Mouse (Mus musculus) 416B (cell line): Measurements from ENCODE around the gene Rapgef1.
"Not testable (repeated sequence)": the region's sequence is repeated elsewhere in the genome, so short reads cannot be mapped to it uniquely, and the experiment has no call there.

ENCODE experiments used
- DNase-seq: peaks from one replicate; pipeline ENCODE4 v3.0.0; 2011; ENCODE audit warnings: low read depth

The Rapgef1 gene

DNA sequence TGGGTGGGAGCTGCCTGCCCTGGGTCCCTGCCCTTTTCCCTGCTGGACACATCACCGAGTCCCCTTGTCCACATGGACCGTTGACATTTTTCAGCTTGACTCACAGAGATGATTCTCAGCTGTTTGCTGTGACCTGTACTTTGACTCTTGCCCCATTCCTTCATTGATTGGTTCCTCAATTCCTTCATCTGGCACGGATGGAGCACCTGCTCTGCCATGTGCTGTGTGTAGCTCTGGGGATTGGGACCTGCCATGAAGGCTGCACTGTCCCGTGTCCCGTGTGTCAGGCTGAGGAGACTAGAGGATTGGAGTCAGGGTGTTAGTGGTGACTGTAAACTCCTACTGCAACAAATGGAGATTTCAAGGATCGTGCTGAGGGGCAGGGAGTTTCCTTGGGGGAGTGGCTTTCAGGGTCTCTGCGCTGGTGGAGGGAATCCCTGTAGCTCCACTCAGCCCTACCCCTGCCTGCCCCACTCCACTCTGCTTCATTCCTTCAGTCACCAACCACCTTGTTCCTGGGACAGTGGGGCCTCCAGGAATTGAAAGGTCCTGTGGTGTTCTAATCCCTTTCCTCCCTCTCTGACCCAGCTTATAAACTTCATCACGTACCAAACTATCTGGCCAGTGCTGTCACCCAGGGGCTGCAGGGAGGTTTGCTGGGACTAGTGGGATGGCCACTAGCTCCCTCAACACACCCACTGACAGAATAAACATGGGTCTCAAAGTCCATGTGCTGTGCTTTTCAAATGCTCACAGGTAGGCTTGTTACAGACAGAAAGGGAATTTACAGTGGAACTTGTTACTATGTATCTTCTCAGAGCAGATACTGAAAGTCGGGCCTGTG lies 3.9 kb downstream of the Rapgef1 start:
- no peak for DNase-seq

DNA sequence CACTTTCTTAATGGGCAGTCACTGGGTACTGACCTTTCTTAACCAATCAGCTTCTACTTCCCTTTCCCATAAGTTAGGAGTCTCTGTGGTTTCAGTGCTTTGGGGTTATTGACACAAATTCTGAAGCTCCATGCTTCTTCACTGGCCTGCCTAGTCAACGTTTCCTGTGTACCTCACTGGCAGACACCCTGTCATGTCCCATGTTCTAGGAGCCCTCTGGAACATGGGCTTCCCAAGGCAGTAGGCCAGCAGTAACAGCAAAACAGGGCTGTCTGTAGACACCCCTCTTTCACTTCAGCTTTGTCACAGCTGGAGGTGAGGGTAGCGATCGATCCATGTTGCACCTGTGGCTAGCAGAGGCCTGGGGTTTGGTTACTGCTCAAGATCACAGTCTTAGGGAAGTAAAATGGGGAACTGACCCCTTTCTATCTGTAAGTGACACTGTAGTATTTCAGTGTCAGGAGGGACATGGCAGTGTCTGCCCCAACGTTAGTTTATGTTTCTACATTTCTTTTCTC lies 4.6 kb downstream of the Rapgef1 start:
- DNase-seq, result peak; percentile 90

GRCm38 (mm10) chr2:29624739-29625138 lies 5.2 kb downstream of the Rapgef1 start:
- peak; percentile 79 for DNase-seq

DNA sequence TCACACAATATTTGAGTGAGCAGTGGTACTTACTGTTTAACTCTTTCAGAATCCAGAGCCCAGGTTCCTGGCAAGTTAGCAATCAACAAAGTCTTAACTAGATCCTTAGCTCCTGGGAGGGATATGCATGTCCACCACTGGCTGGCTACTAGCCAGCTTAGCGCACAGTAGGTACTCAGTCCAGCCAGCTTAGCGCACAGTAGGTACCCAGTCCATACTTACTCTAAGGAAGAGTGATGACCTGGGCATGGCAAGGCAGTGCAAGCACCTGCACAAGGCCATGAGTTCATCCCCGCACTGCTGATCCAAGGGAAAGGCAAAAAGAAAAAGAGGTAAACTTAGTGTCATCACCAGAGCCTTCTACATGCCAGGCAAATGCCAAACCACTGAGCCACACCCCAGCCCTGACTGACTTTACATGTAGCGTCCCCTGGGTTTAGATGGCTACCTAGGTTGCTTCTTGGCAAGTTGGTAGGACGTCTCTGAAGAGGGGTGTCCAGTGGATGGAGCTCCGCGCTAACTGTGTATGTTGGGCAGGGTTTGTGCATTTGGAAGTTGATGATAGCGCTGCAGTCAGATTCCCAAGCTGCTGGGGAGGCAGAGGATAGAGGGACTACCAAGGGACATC lies 6.2 kb downstream of the Rapgef1 start:
- no peak for DNase-seq

GRCm38 (mm10) chr2:29627337-29627736 lies 7.8 kb downstream of the Rapgef1 start:
- no peak for DNase-seq

GRCm38 (mm10) chr2:29628186-29628585 lies 8.7 kb downstream of the Rapgef1 start:
- DNase-seq, result no peak

- no peak for DNase-seq
Measured at GRCm38 (mm10) chr2:29628763-29629181, 9.3 kb downstream of the Rapgef1 start.

GRCm38 (mm10) chr2:29629311-29629710 lies 9.8 kb downstream of the Rapgef1 start:
- peak; percentile 60 for DNase-seq

GRCm38 (mm10) chr2:29630141-29630771 lies 10.7 kb downstream of the Rapgef1 start:
- no peak for DNase-seq

DNA sequence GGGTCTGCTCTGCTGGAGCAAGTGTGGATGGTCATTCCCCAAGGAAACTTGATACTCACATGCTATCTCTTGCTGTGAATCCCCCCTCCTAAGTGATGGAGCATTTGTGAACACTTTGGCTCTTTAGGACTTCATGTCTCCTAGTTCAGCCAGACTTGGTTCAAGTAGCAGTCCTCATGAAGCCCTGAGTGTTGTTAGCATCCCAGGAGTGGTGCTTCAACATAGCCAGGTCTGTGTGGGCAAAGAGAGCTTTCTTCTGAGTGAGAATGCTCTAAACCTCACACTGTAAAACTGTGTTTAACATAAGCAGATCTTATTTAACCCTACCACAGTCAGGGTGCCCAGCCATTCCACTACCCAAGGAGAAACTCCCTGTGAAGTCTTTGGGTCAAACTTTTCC lies 11.5 kb downstream of the Rapgef1 start:
- DNase-seq, result no peak

GRCm38 (mm10) chr2:29631564-29632167 lies 12.1 kb downstream of the Rapgef1 start:
- not testable (repeated sequence) for DNase-seq

- DNase-seq, result peak; percentile 72
Measured at GRCm38 (mm10) chr2:29632168-29632662, 12.7 kb downstream of the Rapgef1 start.

DNA sequence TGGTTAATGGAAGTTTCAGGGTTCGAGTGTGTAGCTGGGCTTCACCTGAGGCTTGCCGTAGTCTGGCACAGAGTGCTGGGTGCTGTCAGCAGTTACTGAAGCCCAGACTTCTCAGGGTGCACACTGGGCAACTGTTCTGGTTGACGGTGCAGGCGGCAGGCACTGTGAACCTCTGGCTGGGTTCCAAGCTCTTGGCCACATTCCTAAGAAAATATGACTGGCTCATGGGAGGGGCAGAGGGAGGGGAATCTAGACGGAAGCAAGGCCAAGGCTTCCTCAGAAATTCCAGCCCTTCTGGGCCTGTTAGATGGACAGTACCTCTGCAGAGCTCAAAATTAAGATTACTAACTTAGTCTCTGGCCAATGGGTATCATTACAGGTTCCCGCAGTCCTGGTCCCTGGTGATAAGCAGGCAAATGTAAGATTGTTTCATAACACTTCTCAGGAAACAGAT lies 13.6 kb downstream of the Rapgef1 start:
- DNase-seq, result peak; percentile 40

DNA sequence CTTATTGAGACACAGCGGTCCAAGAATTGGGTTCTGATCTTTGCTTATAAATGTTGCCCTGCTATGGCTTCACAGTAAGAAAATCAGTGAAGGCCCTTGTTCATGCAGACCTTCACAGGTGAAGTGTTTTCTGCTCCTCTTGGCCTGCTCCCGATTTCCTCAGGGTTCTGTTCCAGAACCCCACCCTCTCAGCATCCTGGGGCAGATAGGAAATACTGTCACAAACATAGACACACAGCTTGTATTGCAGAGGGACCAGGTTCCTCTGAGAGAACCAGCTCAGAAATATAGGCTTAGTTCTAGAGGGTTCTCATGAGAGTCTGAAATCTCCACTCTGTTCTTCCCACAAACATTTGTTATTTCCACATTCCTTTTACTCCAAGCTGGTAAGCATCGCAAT lies 14.3 kb downstream of the Rapgef1 start:
- DNase-seq, result no peak

- DNase-seq, result no peak
Measured at GRCm38 (mm10) chr2:29634541-29634940, 15.0 kb downstream of the Rapgef1 start.

DNA sequence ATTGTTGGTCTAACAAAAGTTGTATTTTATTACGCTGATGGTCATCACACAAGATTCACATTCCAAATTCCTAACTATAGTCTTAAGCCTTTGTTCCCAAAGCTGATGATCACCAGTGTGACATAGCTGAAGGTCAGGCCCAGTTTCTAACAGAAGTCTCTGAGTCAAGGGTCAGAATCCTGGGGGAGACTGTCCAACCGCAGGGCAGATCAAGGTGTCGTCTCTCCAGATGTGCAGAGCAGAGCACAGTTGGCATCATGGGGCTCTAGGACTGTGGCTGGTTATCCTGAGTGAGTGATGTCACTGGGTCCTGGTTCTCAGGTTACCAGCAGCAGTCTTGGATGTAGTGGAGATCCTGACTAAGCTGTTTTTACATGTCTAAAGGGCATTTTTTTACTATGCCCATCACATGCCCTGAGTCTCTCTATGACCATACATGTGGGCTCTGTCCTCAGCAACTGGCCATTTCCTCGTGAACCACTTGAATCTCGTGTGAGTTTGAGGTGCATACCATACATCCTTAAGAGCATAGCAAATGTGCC lies 16.5 kb downstream of the Rapgef1 start:
- no peak for DNase-seq

DNA sequence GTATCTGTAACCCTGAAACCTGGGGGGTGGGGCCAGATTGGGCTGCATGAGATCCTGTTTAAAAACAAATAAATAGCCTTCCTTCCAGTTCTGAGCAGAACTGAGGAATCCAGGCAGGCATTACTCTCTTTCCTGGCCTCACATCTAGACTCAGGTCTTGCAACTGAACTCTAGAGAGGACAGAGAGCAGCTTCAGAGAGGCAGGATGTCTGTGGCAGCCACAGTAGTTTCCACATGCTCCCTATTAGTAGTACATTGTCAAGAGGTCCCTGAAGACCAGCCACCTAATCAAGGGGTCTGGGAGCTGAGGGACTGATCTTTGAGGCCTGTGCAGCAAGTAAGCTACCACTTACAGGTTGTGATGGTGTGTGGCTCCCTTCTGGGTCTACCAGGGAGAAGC lies 18.0 kb downstream of the Rapgef1 start:
- no peak for DNase-seq

DNA sequence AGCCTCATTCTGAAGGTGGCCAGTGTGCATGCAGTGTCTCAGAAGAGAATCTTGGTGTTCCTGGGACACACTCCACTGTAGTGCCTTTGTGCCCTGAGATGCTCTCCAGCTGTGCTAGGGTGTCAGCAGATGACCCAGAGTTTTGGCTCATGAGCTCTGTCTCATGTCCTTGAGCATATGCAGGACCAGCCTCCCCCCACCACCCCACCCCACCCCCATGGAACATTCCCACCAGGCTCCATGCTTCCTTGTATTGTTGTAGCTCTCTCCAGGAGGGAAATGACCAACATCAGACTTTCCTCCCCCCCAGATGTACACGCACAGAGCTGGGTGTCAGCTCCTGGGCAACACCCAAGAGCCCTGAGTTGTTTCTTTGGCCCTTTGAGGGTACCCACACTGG lies 19.9 kb downstream of the Rapgef1 start:
- no peak for DNase-seq

DNA sequence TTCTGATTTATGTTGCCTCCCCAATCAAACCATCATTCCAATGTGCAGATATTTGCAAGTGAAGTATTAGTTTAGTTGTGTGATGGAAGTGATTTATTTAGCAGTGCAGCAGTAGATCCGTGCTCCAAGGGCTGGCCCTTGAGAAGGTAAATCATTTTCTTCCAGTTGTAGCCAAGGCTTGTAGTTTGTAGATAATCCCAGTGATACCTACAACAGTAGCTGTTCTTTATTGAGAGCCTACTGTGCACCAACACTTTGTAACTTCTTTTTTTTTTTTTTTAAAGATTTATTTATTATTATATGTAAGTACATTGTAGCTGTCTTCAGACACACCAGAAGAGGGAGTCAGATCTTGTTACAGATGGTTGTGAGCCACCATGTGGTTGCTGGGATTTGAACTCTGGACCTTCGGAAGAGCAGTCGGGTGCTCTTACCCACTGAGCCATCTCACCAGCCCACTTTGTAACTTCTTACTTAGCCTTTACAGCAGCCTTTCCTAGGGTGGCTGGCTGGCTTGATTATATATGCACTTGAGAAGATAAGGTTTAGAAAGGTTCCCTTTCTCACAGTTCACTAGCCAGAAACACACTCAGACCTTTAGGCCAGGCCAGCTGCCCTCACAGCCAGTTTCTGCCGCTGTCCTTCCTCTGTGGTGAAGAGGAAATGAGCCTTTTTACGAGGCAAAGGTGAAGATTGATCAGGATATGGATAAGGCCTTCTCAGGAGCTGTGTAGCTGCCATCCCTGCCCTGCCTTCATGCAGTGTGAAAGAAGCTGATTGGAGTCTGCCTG lies 20.6 kb downstream of the Rapgef1 start:
- DNase-seq, result no peak

GRCm38 (mm10) chr2:29641707-29642106 lies 22.2 kb downstream of the Rapgef1 start:
- no peak for DNase-seq

DNA sequence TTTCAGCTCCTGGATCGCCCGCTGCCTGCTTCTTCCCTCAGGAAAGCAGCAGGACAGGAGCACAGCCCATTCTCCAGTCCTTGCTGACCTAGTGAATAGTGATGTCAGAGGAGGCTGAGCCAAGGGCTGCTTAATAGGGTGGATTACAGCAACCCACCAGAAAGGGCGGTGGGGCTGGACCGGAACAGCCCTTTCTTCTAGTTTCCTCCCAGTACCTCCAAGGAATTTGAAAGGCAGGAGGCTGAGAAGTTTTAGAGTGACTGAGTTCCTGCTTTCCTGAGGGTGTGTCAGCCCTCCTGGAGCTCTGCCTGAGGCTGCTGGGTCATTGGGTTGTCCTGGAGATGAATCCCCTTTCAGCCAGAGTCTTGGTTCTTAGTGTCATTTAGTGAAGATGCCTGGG lies 23.9 kb downstream of the Rapgef1 start:
- DNase-seq, result no peak
